Mouse (Mus musculus) adrenal gland, adult 18-20 months (tissue): Measurements from ENCODE around the gene Gm8439. TPM values are rescaled to one million over a fixed set of nuclear protein-coding genes. Genes with fewer than 3 reads are reported as not detected.

Experiments used
- DNase-seq, 2 experiments: peaks; one replicate each; pipeline ENCODE4 v3.0.0; 2021 to 2022; ENCODE audit warnings: low spot score in 2 of 2
- total RNA-seq, 2 experiments: library from RNA; stranded (reverse); gene quantifications; 1 replicate in 1 of 2; 2 replicates in 1 of 2; pipeline ENCODE4 v1.2.3; 2021

The Gm8439 gene
- total RNA-seq, 2 experiments from 2014 or later = not detected

DNA sequence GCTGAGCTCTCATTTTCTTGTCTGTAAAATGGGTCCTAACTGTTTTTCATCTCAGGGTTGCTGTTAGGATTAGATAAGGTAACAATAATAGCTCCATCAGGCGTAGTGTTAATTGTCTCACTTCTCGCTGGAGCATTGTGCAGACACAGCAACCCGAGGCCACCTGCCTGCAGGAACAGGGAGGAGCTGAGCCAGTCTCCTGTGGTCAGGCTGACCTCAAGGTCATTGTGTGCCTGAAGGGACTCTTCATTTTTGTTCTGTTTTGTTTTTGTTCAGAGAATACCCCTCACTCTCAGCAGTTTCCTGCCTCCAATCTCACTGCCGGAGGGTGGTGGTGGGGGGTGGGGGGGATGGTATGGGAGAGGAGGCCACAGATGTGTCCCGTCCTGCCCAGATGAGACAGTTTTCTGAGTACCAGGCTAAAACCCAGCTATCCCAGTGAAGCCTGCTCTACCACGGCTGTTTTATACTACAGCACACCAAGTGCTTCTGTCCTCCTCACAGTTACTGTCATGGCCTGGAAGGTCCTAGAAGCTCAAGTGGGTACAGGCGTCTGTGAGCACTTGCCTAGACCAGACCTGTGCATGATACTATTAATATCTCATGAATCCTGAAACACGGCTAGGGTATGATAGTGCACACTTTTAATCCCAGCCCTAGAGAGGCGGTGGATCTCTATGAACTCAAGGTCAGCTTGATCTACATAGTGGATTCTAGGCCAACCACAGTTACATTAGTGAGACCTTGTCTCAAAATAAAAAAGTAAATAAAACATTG, 23.9 kb downstream of the Gm8439 start:
- no peak for DNase-seq

DNA sequence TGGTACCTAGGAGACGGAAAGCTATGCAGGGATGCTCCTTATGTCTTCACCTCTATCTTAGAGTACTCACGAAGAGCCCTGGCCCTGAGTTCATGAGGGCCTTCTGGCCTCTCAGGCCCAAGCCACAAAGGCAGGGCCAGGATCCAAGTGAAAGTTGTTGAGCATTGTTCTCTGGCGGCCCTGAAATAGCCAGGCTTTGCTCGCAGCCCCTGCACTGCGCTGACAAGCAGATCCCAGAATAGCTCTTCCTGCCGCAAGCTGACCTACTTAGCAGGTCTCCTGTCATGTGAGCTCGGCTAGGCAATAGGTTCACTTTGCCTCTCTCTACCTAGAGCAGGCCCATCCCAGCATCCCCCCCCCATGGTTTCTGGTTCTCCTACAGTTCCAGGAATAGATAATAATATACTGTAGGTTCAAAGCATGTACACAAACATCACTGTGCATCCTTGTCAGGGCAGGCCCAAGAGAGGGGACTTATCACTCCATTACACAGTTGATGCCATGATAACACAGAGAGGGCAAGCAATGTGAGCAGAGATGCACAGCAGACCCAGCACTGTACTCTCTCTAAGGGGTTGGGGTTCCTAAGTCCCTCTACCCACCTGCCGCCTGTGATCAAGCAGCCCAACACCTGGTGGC, 25.3 kb downstream of the Gm8439 start:
- DNase-seq = no peak

DNA sequence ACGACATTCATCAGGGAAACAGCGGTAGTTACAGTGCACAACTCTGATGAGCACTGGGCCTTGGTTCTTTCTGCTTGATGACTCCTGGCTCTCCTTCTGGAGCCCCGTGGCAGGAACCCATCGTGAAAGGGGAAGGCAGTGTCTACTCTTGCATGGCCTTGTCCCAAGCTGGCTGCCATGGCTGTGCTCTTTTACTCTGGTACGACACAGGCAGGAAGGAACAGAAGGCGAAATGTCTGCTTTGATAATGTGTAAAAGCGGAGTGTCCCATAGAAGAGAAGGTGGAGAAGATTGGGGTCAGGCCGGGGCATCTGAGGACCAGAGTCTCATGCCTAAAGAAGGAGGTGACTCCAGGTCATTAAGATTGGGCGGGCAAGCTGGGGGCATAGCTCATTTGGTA, 26.1 kb downstream of the Gm8439 start:
- no peak for DNase-seq

DNA sequence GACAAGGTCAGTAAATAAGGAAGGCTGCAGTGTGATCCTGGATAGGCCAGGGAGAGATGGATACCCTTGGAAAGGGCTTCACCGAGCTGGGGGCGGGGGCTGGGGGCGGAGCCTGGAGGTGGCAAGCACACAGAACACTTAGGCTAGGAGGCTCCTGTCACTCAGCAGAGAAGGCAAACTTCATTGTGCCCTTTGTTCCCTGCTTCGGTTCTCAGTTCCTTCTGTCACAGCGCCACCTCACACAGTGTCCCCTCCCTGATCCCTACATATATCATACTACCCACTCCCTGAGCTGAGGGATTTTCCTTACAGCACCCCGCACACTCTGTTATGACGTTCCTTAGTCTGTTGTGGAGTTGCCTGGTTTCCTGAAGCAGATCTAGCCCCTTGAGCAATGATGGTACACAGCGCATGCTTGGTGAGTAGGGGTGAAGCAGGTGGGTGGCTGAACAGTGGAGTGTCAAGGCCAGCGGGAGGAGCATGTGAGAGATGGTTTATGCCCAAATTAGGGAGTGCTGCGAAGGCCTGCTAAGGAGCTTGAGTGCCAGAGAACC, 27.1 kb downstream of the Gm8439 start:
- DNase-seq = no peak

DNA sequence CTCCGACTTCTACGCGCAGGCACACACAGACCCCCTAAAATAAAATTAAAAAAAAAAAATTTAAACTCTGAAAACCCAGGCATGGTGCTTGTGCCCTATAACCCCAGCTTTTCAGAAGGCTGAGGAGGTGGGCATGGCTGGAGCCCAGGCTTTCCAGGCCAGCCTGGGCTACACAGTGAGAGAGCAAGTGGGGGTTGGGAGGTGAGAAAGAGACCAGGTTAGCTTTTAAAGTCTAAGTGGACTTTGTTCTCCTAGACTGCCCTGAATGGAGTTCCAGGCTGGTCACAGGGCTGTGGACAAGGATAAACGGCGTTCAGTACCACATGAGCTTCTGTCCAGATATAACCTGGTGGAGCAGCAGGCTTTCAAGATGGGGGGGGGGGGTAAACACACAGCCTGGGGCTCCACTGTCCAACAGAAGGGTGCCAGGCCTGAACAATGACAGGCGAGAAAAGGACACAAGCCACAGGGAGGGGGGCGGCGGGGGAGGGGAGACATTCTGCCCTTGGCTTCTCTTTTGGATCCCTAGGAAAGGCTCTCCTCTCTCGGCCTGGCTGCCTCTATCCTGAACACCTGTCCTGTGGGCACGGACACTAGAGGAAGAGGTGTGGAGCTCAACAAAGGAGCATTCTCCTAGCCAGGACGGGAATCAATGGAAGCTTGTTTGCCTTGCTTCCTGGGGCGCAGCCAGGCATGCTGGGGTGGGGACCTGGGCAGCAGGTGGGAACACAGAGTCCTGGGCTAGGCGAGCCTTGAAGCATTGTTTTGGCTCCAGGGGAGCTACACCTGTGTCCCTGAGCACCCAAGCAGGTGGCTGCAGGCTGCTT, 27.9 kb downstream of the Gm8439 start:
- no peak for DNase-seq

DNA sequence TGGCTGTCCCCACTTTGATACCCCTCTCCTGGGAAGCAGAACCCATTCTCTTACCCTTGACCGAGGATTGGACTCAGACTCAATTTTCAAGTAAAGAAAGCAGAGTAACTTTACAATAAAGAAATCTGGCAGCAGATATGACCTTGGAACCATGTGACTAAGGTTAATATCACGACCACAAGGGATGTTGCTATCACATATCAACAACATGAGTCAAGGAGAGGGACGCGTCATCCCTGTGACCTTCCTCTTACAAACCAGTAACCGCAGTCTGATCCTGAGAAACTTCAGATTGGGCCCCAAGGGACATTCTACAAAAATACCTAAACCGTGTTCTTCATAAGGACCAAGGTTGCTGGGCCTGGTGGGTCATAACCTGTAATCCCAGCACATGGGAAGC, 39.2 kb downstream of the Gm8439 start:
- DNase-seq = peak in 1 of 2 experiments; percentile 45

DNA sequence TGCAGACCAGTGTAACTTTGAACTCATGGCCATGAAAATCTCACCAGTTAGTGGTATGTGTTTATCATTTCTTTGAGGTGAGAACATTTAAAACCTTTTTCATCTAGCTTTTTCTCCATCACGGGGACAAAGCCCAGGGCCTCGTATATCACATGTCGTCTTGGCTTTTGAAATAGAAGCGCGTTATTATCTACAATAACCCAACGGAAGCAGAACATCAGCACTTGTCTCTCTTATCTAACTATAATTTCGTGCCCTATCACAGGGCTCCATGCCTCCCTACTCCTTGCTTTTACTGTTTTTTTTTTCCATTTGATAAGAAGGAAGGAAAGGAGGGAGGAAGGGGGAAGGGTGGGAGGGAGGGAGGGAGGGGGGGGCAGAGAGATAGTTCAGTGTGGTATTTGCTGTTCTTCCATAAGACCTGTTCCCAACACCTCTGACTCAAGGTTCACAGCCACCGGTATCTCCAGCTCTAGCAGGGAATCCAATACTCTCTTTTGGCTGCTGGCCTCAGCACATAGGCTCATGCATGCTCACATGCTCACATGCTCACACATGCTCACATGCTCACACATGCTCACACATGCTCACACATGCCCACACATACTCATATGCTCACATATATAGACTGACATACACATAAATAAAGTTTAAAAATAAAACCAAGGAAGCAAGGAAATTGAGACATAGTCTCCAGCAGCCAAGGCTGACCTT, 41.8 kb downstream of the Gm8439 start:
- DNase-seq = no peak

DNA sequence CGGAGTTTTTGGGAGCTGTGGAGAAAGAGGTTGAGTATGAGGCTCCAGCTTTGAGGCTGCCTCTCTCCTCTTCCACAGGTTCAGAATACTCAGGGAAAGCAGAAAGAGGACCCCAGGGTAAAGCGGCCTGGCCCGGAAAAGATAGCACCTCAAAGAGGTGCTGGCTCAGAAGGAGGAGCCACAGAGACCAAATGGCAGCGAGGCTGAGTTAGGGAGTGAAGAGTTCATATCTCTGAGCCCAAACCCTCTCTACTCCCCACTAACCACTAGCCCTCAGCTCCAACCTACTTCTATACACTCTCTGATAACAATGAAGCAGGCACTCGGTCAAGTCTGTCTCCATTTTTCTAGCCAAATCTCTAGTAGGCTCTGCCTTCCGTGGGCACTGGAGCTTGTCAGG, 43.3 kb downstream of the Gm8439 start:
- DNase-seq = no peak

DNA sequence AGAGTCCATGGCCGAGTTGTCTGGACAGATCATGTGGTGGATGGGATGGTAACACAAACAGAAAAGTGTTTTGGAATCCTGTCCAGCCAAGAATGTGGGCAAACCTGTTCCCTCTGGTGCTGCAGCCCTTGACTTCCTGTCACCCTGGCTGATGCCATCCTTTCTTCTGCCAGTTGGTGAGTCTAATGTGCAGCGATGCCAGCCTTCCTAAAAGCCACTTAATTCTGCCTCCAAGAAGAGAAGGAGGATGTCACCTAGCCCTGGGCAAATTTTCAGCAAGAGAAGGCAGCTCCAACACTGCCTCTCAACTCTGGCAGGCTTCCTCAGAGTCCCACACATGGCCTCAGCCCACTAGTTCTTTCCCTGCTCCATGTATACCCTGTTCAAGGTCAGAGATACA, 46.8 kb downstream of the Gm8439 start:
- no peak for DNase-seq

DNA sequence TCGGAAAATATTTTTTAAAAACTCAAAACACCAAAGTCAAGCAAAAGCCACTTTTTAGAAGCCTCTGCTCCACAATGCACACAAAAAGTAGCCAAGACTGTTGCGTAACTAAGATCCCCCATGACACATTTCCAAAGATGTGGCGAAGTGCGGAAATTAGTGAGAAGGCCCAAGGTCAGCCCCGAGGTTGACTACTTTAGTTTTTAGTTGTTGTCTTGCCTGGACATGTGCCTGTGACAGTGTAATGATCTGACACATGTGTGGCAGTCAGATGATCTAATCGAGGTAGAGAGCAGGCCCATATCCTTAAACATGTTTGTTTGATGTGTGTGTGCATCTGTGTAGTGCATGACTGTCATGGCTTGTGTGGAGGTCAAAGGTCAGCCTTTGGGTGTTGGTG, 53.4 kb downstream of the Gm8439 start:
- no peak for DNase-seq

DNA sequence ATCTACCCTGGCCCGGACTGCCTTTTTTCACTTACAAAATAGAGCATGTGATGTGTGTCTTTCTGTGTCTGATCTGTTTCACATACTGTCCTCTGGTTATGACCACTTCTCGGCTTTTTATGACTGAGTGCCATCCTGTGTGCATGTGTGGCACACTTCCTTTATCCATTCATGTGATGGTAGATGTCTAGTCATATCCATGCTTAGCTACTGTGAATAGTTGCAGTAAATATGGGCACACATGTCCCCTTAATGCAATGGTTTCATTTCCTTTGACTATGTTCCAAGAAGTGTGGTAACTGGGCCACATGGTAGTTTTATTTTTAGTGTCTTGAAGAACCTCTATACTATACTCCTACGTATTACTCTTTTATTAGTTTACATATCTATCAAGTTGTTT, 55.4 kb downstream of the Gm8439 start:
- no peak for DNase-seq

DNA sequence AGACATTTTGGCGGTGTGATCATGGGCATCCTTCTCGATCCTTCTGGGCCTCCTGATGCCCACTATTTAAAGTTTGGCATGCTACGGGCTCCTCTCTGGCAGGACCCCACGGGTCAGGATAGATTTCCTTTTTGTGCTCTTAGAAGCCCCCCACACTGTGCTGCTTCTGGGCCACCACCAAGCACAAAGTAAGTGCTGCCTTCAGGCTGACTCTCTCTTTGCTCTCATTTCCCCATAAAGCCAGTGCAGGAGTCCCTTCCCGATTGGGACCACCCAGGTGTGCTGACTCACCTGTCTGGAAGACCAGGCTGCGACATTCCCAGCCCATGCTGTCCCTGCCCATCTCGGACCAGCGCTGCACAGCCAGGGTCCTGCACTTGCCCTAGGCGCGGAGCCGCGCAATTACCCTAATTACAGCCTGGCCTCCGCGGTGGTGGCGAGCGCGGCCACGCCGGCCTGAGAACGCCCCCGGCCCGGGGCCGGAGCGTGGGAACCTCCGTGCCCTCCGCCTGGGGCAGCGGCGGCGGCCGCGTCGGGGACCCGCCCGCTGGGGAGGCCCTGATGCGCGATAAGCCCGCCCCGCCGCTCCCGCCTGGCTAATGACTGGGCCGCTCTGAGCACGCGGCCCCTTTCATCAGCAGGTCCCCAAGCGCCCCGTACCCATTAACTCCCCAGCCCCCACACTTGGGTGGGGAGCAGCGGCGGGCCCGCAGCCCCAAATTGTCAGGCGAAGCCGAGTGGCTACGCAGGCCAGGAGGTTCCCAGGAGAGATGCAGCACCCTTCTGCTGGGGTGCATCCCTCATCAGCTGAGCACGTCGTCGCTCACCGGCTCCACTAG, 61.0 kb downstream of the Gm8439 start:
- peak in 1 of 2 experiments; percentile 34 for DNase-seq

DNA sequence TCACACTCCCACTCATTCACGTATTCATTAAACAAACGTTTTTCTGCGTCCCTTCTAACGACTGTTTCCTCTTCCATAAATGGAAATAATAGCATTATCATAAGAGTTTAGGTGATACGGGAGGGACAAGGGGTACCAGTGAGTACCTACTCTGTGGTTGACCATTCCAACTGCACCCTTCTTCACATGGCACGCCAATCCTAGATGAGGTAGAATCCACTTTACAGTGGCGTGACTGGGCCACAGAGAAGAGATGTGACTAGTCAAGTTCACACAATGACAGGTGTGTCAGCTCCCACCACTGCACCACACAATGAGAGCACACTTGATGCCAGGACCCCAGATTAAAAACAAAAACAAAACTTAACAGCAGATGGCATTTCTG, 61.7 kb downstream of the Gm8439 start:
- DNase-seq = no peak

DNA sequence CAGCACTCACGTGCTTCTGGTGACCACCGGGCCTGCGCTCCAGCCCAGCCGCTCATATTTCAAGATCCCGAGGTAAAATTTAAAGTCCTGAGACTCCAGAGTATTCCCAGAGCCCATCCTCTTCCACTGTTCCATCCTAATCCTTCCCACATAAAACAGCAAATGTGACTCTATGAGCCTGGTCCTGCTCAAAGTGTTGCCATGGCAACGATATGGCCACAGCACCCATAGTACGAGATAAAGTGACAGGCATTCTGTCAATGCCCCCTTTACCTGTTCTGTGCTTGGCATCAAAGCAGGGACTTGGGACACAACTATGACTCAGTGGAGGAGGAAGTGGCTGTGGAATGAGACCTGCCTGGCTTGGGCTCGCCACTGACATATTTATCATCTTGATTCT, 67.4 kb downstream of the Gm8439 start:
- DNase-seq = no peak

Other genes with a start within 250 kb of the Gm8439 start
- 10 to 100 TPM; 30.6 to 32.8 TPM for gene Scmh1, start 183.5 kb upstream of the Gm8439 start, total RNA-seq
- not detected for gene Slfnl1, start 56.5 kb upstream of the Gm8439 start, total RNA-seq
- 10 to 100 TPM; 30.1 to 33.6 TPM for gene Ctps, start 18.5 kb upstream of the Gm8439 start, total RNA-seq
- 10 to 100 TPM; 15.2 to 24.0 TPM for gene Cited4, start 77.8 kb downstream of the Gm8439 start, total RNA-seq
- 1 to 10 TPM; 1.5 to 3.1 TPM for gene Kcnq4, start 159.9 kb downstream of the Gm8439 start, total RNA-seq
- 10 to 100 TPM; 53.9 to 57.2 TPM for gene Nfyc, start 242.8 kb downstream of the Gm8439 start, total RNA-seq